Mouse (Mus musculus) cerebellum, adult 18-20 months (tissue): Measurements from ENCODE around the gene Olfr316.
"Not testable (repeated sequence)": the region's sequence is repeated elsewhere in the genome, so short reads cannot be mapped to it uniquely, and the experiment has no call there.

Source experiments
- DNase-seq, 2 experiments: peaks; one replicate each; pipeline ENCODE4 v3.0.0; 2021

Gene Olfr316

GRCm38 (mm10) chr11:58752434-58752833, at the start of gene Olfr316:
Gene Olfr316, plus strand, starts transcription at chr11:58752734.
- no peak for DNase-seq

- DNase-seq: no peak
These were observed 43.4 kb upstream of the Olfr316 start for GRCm38 (mm10) chr11:58709086-58709485.

- DNase-seq: not testable (repeated sequence)
These were observed 34.8 kb upstream of the Olfr316 start for GRCm38 (mm10) chr11:58717723-58718122.

GRCm38 (mm10) chr11:58719701-58720100, 32.8 kb upstream of the Olfr316 start:
- no peak for DNase-seq

- DNase-seq: no peak
These were observed 28.6 kb upstream of the Olfr316 start, which contains the start of gene Olfr318 for GRCm38 (mm10) chr11:58723914-58724313. Gene Olfr318, minus strand, starts transcription at chr11:58724014.

- DNase-seq: not testable (repeated sequence)
These were observed 24.5 kb upstream of the Olfr316 start for GRCm38 (mm10) chr11:58727896-58728650.

GRCm38 (mm10) chr11:58733372-58733771, 19.2 kb upstream of the Olfr316 start:
- DNase-seq: no peak

GRCm38 (mm10) chr11:58738792-58739262, 13.7 kb upstream of the Olfr316 start, which contains the start of gene Olfr317:
Gene Olfr317, minus strand, starts transcription at chr11:58739212.
- DNase-seq: no peak

GRCm38 (mm10) chr11:58751096-58751495, 1.4 kb upstream of the Olfr316 start:
- not testable (repeated sequence) for DNase-seq

- DNase-seq: no peak
These were observed 20.4 kb downstream of the Olfr316 start, which contains the start of gene Olfr315 for GRCm38 (mm10) chr11:58772888-58773287. Gene Olfr315, plus strand, starts transcription at chr11:58773188.

- DNase-seq: no peak
These were observed 30.1 kb downstream of the Olfr316 start, which contains the start of gene Olfr314 for GRCm38 (mm10) chr11:58782480-58783089. Gene Olfr314, plus strand, starts transcription at chr11:58782952.

- no peak for DNase-seq
These were observed 31.6 kb downstream of the Olfr316 start for GRCm38 (mm10) chr11:58784182-58784581.

- no peak for DNase-seq
These were observed 35.1 kb downstream of the Olfr316 start for GRCm38 (mm10) chr11:58787651-58788050.

- DNase-seq: no peak
These were observed 35.8 kb downstream of the Olfr316 start for GRCm38 (mm10) chr11:58788346-58788745.

- no peak for DNase-seq
These were observed 37.0 kb downstream of the Olfr316 start for GRCm38 (mm10) chr11:58789532-58789931.

- DNase-seq: no peak
These were observed 37.5 kb downstream of the Olfr316 start for GRCm38 (mm10) chr11:58790053-58790452.

GRCm38 (mm10) chr11:58790646-58791045, 38.1 kb downstream of the Olfr316 start:
- DNase-seq: no peak

- no peak for DNase-seq
These were observed 43.3 kb downstream of the Olfr316 start for GRCm38 (mm10) chr11:58795856-58796255.

- no peak for DNase-seq
These were observed 44.3 kb downstream of the Olfr316 start for GRCm38 (mm10) chr11:58796850-58797249.

GRCm38 (mm10) chr11:58799747-58800146, 47.2 kb downstream of the Olfr316 start:
- no peak for DNase-seq

GRCm38 (mm10) chr11:58801558-58802228, 49.2 kb downstream of the Olfr316 start, which contains the start of gene Fam183b:
Gene Fam183b, minus strand, starts transcription at chr11:58801960.
- DNase-seq: peak; percentile 12 to 25

- no peak for DNase-seq
These were observed 51.3 kb downstream of the Olfr316 start for GRCm38 (mm10) chr11:58803871-58804270.

GRCm38 (mm10) chr11:58804393-58804792, 51.9 kb downstream of the Olfr316 start:
- no peak for DNase-seq
